Mouse (Mus musculus) macrophage (primary cell): ENCODE data around the gene Gm1553. TPM values are rescaled to one million over a fixed set of nuclear protein-coding genes. Genes with fewer than 3 reads are reported as not detected.

Experiments
- H3K27ac ChIP-seq: fragments of 350-480 bp; formaldehyde crosslinking; 2 replicates; pipeline ENCODE4 v1.9.0; 2021
- H3K36me3 ChIP-seq: fragments of 350-480 bp; formaldehyde crosslinking; 2 replicates; pipeline ENCODE4 v1.9.0; 2021; ENCODE audit errors: inconsistent target
- H3K4me3 ChIP-seq: fragments of 350-480 bp; formaldehyde crosslinking; 2 replicates; pipeline ENCODE4 v1.9.0; 2021; ENCODE audit errors: inconsistent target
- H3K79me2 ChIP-seq: fragments of 350-480 bp; formaldehyde crosslinking; 2 replicates; pipeline ENCODE4 v1.9.0; 2021; ENCODE audit errors: inconsistent target
- WGBS: methylation state at CpG from one replicate; pipeline ENCODE4 v1.1.7; 2026; ENCODE audit warnings: inconsistent platforms; ENCODE audit not compliant: missing documents; 5-methylcytosine and 5-hydroxymethylcytosine counted together
- polyA plus RNA-seq: library from polyadenylated mRNA; stranded (reverse); fragments of 250-400 nt; gene quantifications from 3 replicates; pipeline ENCODE4 v1.2.4, GENCODE M21; 2018; ENCODE audit warnings: inconsistent platforms
- total RNA-seq, 78 experiments: library from RNA; depleted of rRNA; stranded (reverse); fragments of 250-400 nt; gene quantifications; 1 replicate in 9 of 78; 2 replicates in 24 of 78; 3 replicates in 43 of 78; 4 replicates in 2 of 78; pipeline ENCODE4 v1.2.4; 2018; ENCODE audit warnings: inconsistent platforms in 56 of 78

The Gm1553 gene
- total RNA-seq (2018; cell fraction: chromatin; rRNA removed) = not detected
- not detected for total RNA-seq (2018; cell fraction: cytosol; rRNA removed)
- not detected for total RNA-seq (2018; cell fraction: nucleus; rRNA removed)
- polyA plus RNA-seq = not detected in 3 replicates

- Histone ChIP-seq H3K79me2 (no peaks in the 10 kb centered on the region), H3K4me3 (no peak within 1 kb of the TSS), H3K36me3 (no peaks in the 10 kb centered on the region), H3K27ac (no peak within 1 kb of the TSS)
- 93% methylated on average over 2 of the region's 2 CpGs for WGBS
Measured at GRCm38 (mm10) chr10:82492518-82492917, at the start of gene Gm1553. TSS of gene Gm1553 (minus strand) at chr10:82492618.

Other genes starting within 250 kb of the Gm1553 start
- not detected in 3 replicates for gene 4932415D10Rik, start 176.0 kb downstream of the Gm1553 start, polyA plus RNA-seq
- 1.2 to 2.6 TPM (median 2.2 TPM) in 3 replicates for gene Gm4924, start 138.4 kb downstream of the Gm1553 start, polyA plus RNA-seq
- gene 1190007I07Rik, start 130.6 kb upstream of the Gm1553 start, polyA plus RNA-seq = 4.5 to 16.5 TPM (median 14.1 TPM) in 3 replicates
- 18.3 to 25.9 TPM (median 18.9 TPM) in 3 replicates for gene Tdg, start 137.2 kb upstream of the Gm1553 start, polyA plus RNA-seq
- gene Glt8d2, start 198.0 kb upstream of the Gm1553 start, polyA plus RNA-seq = not detected in 3 replicates
- gene Hcfc2, start 203.5 kb upstream of the Gm1553 start, polyA plus RNA-seq = 8.0 to 11.4 TPM (median 10.5 TPM) in 3 replicates